ENCODE assay signal across 26 mouse cellular contexts in the genomic region with DNA sequence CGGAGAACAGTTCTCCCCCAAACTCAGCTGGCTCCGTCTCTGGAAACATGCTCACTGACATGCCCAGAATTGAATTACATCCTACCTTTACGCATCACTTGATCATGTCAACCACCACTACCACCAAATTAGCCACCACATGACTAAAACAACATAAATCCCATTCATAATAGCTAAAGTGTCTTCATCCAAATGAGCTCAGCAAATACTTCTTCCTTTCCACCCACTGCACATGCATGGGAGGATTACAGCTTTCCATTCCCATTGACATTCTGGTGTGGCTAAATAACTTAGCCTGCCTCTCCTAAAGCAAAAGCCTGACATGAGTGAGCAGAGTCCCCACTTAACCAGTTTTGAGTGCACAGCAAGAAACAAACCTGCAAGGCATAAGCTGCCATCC.
"Had no signal": no experiment of that assay in that cellular context is flagged by ENCODE, and none has a peak within 500 bp of the region (broad histone marks: within the 10 kb centered on the region; RNA-seq: fewer than 3 reads in every experiment).

No protein-coding gene starts in this region.

- H3K36me3 ChIP-seq: embryonic facial prominence, embryonic 10.5 days; embryonic facial prominence, embryonic 12.5 days; embryonic facial prominence, embryonic 13.5 days; embryonic facial prominence, embryonic 15.5 days; forebrain, embryonic 10.5 days; forebrain, embryonic 12.5 days; forebrain, embryonic 15.5 days; heart, embryonic 10.5 days had no signal

- H3K9ac ChIP-seq: embryonic facial prominence, embryonic 12.5 days; embryonic facial prominence, embryonic 13.5 days; embryonic facial prominence, embryonic 15.5 days; forebrain, embryonic 12.5 days; forebrain, embryonic 13.5 days; forebrain, embryonic 15.5 days; forebrain, postnatal 0 days had no signal

- H3K9me3 ChIP-seq: embryonic facial prominence, embryonic 10.5 days; embryonic facial prominence, embryonic 12.5 days; embryonic facial prominence, embryonic 13.5 days; embryonic facial prominence, embryonic 15.5 days; forebrain, embryonic 10.5 days; forebrain, embryonic 12.5 days; forebrain, embryonic 13.5 days; forebrain, embryonic 15.5 days; heart, embryonic 10.5 days had no signal

- H3K4me1 ChIP-seq: embryonic facial prominence, embryonic 10.5 days; embryonic facial prominence, embryonic 12.5 days; embryonic facial prominence, embryonic 13.5 days; forebrain, embryonic 15.5 days; heart, embryonic 10.5 days had no signal

- H3K27me3 ChIP-seq: embryonic facial prominence, embryonic 12.5 days; embryonic facial prominence, embryonic 13.5 days; embryonic facial prominence, embryonic 15.5 days; forebrain, embryonic 12.5 days; forebrain, embryonic 13.5 days; forebrain, embryonic 15.5 days had no signal

- ATAC-seq: forebrain, embryonic 13.5 days; forebrain, embryonic 14.5 days; forebrain, embryonic 15.5 days; forebrain, embryonic 16.5 days; forebrain, postnatal 0 days had no signal

- H3K4me3 ChIP-seq: embryonic facial prominence, embryonic 10.5 days; embryonic facial prominence, embryonic 12.5 days; embryonic facial prominence, embryonic 13.5 days; embryonic facial prominence, embryonic 15.5 days; erythroblast, embryonic 14.5 days; forebrain, embryonic 10.5 days; forebrain, embryonic 12.5 days; forebrain, embryonic 13.5 days; forebrain, embryonic 15.5 days; gastrocnemius, adult 2 months; heart, adult 2 months; heart, embryonic 10.5 days had no signal

- H3K27ac ChIP-seq: embryonic facial prominence, embryonic 10.5 days; embryonic facial prominence, embryonic 12.5 days; embryonic facial prominence, embryonic 13.5 days; embryonic facial prominence, embryonic 15.5 days; forebrain, embryonic 10.5 days; forebrain, embryonic 12.5 days; forebrain, embryonic 13.5 days; forebrain, embryonic 15.5 days; gastrocnemius, adult 2 months; heart, adult 2 months; heart, embryonic 10.5 days had no signal

- DNase-seq: cerebellum, postnatal 10 days; cerebellum, postnatal 14 days; cerebellum, postnatal 25 days; cerebellum, postnatal 36 days; embryo, embryonic 11 days; forebrain, postnatal 0 days; gastrocnemius, adult 2 months; gastrocnemius, postnatal 10 days; gastrocnemius, postnatal 14 days; gastrocnemius, postnatal 25 days; gastrocnemius, postnatal 36 days; heart, adult 11 months; heart, adult 18-20 months; heart, adult 2 months had no signal
